Mouse (Mus musculus) kidney, adult 2 months (tissue): ENCODE data around the gene Ankrd13a. TPM values are rescaled to one million over a fixed set of nuclear protein-coding genes. Genes with fewer than 3 reads are reported as not detected.

Experiments used
- DNase-seq: peaks from one replicate; pipeline ENCODE4 v3.0.0; 2021
- H3K27ac ChIP-seq: fragments of 200-500 bp; 2 replicates; pipeline ENCODE4 v1.5.1; 2012; ENCODE audit warnings: low read depth, low read length, control low read depth, inconsistent platforms; ENCODE audit not compliant: insufficient read depth
- H3K27me3 ChIP-seq: fragments of 200-500 bp; replicated peaks from 2 replicates; pipeline ENCODE4 v1.6.1; 2012; ENCODE audit warnings: mild to moderate bottlenecking, moderate library complexity, low read length, inconsistent platforms; ENCODE audit not compliant: control insufficient read depth, insufficient read depth
- H3K36me3 ChIP-seq: fragments of 200-500 bp; 2 replicates; pipeline ENCODE4 v1.6.1; 2012; ENCODE audit warnings: mild to moderate bottlenecking, moderate library complexity, low read length, inconsistent platforms; ENCODE audit not compliant: control insufficient read depth, insufficient read depth
- H3K4me1 ChIP-seq: fragments of 200-500 bp; 2 replicates; pipeline ENCODE4 v1.6.1; 2011; ENCODE audit warnings: low read length; ENCODE audit not compliant: control insufficient read depth, insufficient read depth
- H3K4me3 ChIP-seq: fragments of 200-500 bp; 2 replicates; pipeline ENCODE4 v1.5.1; 2011; ENCODE audit warnings: mild to moderate bottlenecking, low read depth, low read length, control low read depth; ENCODE audit not compliant: insufficient read depth
- CTCF ChIP-seq: fragments of 200-500 bp; conservative IDR thresholded peaks from 2 replicates; pipeline ENCODE4 v1.5.1; 2011; ENCODE audit warnings: low read depth, mild to moderate bottlenecking, control low read depth, low read length, moderate library complexity, mixed read lengths; ENCODE audit not compliant: insufficient read depth, insufficient read length
- POLR2A ChIP-seq: fragments of 200-500 bp; IDR thresholded peaks from one replicate; pipeline ENCODE4 v1.6.1; 2011; ENCODE audit warnings: low read depth, low read length, control low read depth
- WGBS: fragments of 180-500 bp; shearing (Covaris S2); methylation state at CpG from one replicate; pipeline ENCODE4 v1.1.7; 2018; 5-methylcytosine and 5-hydroxymethylcytosine counted together
- polyA plus RNA-seq: library from polyadenylated mRNA; depleted of rRNA; stranded (reverse); fragments of >200 nt; gene quantifications from 2 replicates; pipeline ENCODE4 v1.2.3, GENCODE M21; 2012

The Ankrd13a gene
- polyA plus RNA-seq, 1 experiment, result 51.6 TPM

GRCm38 (mm10) chr5:114797253-114797652, 22.8 kb downstream of the Ankrd13a start:
- no peaks in the 10 kb centered on the region for H3K27me3 ChIP-seq
- 91% methylated on average over 8 of the region's 8 CpGs for whole genome bisulfite sequencing
- H3K27ac ChIP-seq, result no peak overlapping the region
- no peak overlapping the region for H3K4me3 ChIP-seq
- TF ChIP-seq POLR2A (no peak), CTCF (no peak)
- H3K4me1 ChIP-seq, result no peaks in the 10 kb centered on the region
- H3K36me3 ChIP-seq, result no peaks in the 10 kb centered on the region
- DNase-seq, result no peak

DNA sequence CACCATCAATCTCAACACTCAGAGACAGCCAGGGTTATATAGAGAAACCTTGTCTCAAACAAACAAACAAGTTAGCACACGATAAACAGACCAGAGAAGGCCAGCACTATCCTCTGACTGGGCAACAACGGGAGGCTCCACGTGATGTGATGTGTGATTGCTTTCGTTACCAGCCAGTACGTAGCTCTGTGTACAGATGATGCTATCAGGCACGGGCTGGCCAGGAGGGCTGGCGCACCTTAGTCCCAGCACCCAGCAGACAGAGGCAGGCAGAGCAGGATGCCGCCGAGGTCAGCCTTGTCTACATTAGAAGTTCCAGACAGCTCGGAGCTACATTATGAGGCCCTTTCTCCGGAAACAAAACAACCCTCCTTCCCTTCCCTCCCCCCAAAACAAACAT, 25.4 kb downstream of the Ankrd13a start:
- 85% methylated on average over 11 of the region's 11 CpGs for WGBS
- Histone ChIP-seq H3K27ac (no peak overlapping the region), H3K4me1 (no peaks in the 10 kb centered on the region), H3K36me3 (peaks cover 2% of the 10 kb centered on the region; the same call in 1 of the 2 replicates), H3K4me3 (no peak overlapping the region), H3K27me3 (no peaks in the 10 kb centered on the region)
- TF ChIP-seq CTCF (no peak), POLR2A (no peak)
- no peak for DNase-seq

DNA sequence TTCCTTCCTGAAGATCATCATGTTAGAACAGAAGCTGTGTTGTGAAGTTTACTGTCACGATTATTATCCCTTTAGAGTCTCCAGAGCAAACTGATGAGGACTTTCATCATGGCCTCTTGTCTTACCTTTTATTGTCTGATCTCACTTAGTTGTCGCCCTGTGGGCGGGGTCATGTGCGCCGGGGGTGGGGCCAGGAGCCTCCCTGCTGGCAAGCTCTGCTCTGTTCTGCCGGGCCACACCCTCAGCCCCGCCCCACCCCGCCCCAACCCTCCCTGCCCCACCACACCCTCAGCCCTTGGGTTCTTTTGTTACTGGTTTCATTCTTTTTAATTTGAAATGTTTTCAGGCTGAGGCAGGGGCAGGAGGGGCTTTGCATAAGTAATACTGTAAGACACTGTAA, 26.6 kb downstream of the Ankrd13a start:
- TF ChIP-seq CTCF (no peak), POLR2A (no peak)
- Histone ChIP-seq H3K4me3 (no peak overlapping the region), H3K4me1 (no peaks in the 10 kb centered on the region), H3K27me3 (no peaks in the 10 kb centered on the region), H3K36me3 (peaks cover 2% of the 10 kb centered on the region; the same call in 1 of the 2 replicates), H3K27ac (no peak overlapping the region)
- peak; percentile 16 for DNase-seq
- WGBS, result 39% methylated on average over 8 of the region's 8 CpGs

DNA sequence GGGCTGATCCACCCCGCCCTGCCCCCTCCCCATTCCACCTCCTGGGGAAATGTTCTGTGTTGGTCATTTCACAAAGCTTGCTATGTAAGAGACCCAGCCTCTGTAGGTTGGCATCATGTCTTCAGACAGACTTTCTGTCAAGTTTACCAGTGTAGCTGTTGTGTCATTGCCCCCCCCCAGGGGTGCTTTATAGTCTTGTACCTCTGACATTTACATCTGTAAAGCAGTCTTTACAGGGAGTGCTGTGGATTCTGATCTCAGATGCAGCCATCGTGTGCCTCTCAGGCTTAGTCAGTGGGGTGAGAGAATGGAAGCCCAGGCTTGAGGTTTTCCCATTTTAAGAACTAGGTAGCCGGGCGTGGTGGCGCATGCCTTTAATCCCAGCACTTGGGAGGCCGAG, 27.4 kb downstream of the Ankrd13a start:
- no peaks in the 10 kb centered on the region for H3K27me3 ChIP-seq
- TF ChIP-seq POLR2A (no peak), CTCF (no peak)
- 97% methylated on average over 6 of the region's 6 CpGs for WGBS
- H3K4me3 ChIP-seq, result no peak overlapping the region
- H3K27ac ChIP-seq, result no peak overlapping the region
- DNase-seq, result no peak
- H3K36me3 ChIP-seq, result peaks cover 2% of the 10 kb centered on the region; the same call in 1 of the 2 replicates
- H3K4me1 ChIP-seq, result no peaks in the 10 kb centered on the region

DNA sequence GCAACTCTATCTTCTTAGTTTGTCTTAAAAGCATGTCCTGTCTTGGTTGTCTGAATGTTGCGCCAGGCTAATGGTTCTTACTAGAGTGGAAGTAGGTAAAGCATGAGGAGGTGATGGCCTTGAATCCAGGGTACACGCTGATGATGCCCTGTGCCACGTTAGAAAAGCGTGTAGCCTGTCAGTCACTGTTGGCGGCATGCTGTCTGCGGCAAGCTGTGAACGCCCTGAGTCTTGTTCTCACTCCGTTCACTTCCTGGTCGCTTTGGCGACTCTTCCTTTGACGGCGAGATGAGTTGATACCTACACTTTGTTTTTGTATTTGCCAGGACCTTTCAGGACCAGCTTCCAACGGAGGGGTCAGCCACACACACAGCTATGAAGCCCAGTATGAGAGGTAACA, 28.8 kb downstream of the Ankrd13a start:
- Histone ChIP-seq H3K4me3 (no peak overlapping the region), H3K36me3 (peaks cover 2% of the 10 kb centered on the region; the same call in 1 of the 2 replicates), H3K4me1 (no peaks in the 10 kb centered on the region), H3K27me3 (no peaks in the 10 kb centered on the region), H3K27ac (no peak overlapping the region)
- WGBS, result 87% methylated on average over 13 of the region's 13 CpGs
- TF ChIP-seq POLR2A (no peak), CTCF (no peak)
- DNase-seq, result no peak

GRCm38 (mm10) chr5:114804335-114804734, 29.9 kb downstream of the Ankrd13a start:
- 89% methylated on average over 13 of the region's 13 CpGs for WGBS
- Histone ChIP-seq H3K4me3 (no peak overlapping the region), H3K27ac (no peak overlapping the region), H3K36me3 (peaks cover 2% of the 10 kb centered on the region; the same call in 1 of the 2 replicates), H3K4me1 (no peaks in the 10 kb centered on the region), H3K27me3 (no peaks in the 10 kb centered on the region)
- DNase-seq, result no peak
- TF ChIP-seq CTCF, result no peak
- no peak for TF ChIP-seq POLR2A

DNA sequence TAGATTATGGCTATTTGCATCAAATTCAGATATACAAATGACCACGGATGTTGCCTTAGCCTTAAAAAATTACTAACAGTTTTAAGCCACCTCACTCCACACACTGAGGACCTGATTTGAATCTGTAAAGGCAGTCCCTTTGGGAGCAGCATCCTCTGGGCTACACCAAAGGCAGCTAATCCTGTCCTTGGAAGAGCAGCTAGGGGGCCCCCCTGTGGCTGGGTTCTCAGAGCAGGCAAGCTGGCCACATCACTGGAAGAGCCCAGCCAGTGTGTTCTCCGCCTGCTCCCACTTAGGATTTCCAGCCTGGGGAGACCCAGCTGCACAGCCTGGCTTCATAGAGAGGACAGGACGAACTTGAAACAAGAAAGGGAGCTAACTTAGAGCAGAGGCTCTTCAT, 30.5 kb downstream of the Ankrd13a start:
- Histone ChIP-seq H3K4me1 (no peaks in the 10 kb centered on the region), H3K27me3 (no peaks in the 10 kb centered on the region), H3K27ac (no peak overlapping the region), H3K36me3 (peaks cover 2% of the 10 kb centered on the region; the same call in 1 of the 2 replicates), H3K4me3 (no peak overlapping the region)
- DNase-seq, result peak; percentile 64
- TF ChIP-seq CTCF, result peak; percentile 35
- TF ChIP-seq POLR2A, result no peak
- WGBS, result 57% methylated on average over 3 of the region's 3 CpGs
